Mouse (Mus musculus) liver, postnatal 0 days (tissue): Measurements from ENCODE around the gene Fgf14. TPM values are rescaled to one million over a fixed set of nuclear protein-coding genes. Genes with fewer than 3 reads are reported as not detected.

Source experiments
- ATAC-seq: fragments of 200-750 bp; cut with Nextera tagmentation; 2 replicates; pipeline ENCODE4 v1.8.0; 2017; ENCODE audit warnings: mild to moderate bottlenecking, moderate library complexity
- DNase-seq: peaks from one replicate; pipeline ENCODE4 v3.0.0-alpha.2; 2016
- H3K27ac ChIP-seq: fragments of 300-500 bp; sonication (generic); 2 replicates; pipeline ENCODE4 v1.5.1; 2014; ENCODE audit warnings: antibody characterized with exemption, moderate library complexity, mild to moderate bottlenecking, low read depth
- H3K27me3 ChIP-seq: fragments of 300-500 bp; sonication (generic); 2 replicates; pipeline ENCODE4 v1.6.1; 2014; ENCODE audit warnings: low read length, control low read depth, mixed read lengths; ENCODE audit not compliant: insufficient read depth
- H3K36me3 ChIP-seq: fragments of 300-500 bp; sonication (generic); replicated peaks from 2 replicates; pipeline ENCODE4 v1.6.1; 2014; ENCODE audit warnings: mild to moderate bottlenecking, control low read depth, low read length, moderate library complexity, mixed read lengths; ENCODE audit not compliant: insufficient read depth
- H3K4me1 ChIP-seq: fragments of 300-500 bp; sonication (generic); 2 replicates; pipeline ENCODE4 v1.6.1; 2014; ENCODE audit warnings: antibody characterized with exemption, mild to moderate bottlenecking, control low read depth; ENCODE audit not compliant: insufficient read depth
- H3K4me2 ChIP-seq: fragments of 300-500 bp; sonication (generic); 2 replicates; pipeline ENCODE4 v1.6.1; 2014; ENCODE audit warnings: low read depth, mild to moderate bottlenecking, low read length, moderate library complexity, mixed read lengths
- H3K4me3 ChIP-seq: fragments of 300-500 bp; sonication (generic); 2 replicates; pipeline ENCODE4 v1.5.1; 2014; ENCODE audit warnings: low read depth, low read length
- H3K9ac ChIP-seq: fragments of 300-500 bp; sonication (generic); replicated peaks from 2 replicates; pipeline ENCODE4 v1.6.1; 2014; ENCODE audit warnings: mild to moderate bottlenecking, moderate library complexity
- H3K9me3 ChIP-seq: fragments of 300-500 bp; sonication (generic); 2 replicates; pipeline ENCODE4 v1.6.1; 2016; ENCODE audit warnings: mild to moderate bottlenecking, control low read depth, low read length, mixed read lengths
- CTCF ChIP-seq: sonication (generic); IDR thresholded peaks from 2 replicates; pipeline ENCODE4 v1.5.1; 2016; ENCODE audit warnings: antibody characterized with exemption, low read depth
- EP300 ChIP-seq: IDR thresholded peaks from 2 replicates; pipeline ENCODE4 v1.6.1; 2016; ENCODE audit warnings: antibody characterized with exemption, low read depth, mild to moderate bottlenecking
- WGBS: fragments of 180-500 bp; shearing (Covaris S2); extraction: QIAGEN DNeasy Blood & Tissue Kit; methylation state at CpG from one replicate; pipeline ENCODE4 v1.1.7; 2014; ENCODE audit not compliant: insufficient replicate concordance; 5-methylcytosine and 5-hydroxymethylcytosine counted together
- polyA plus RNA-seq: library from polyadenylated mRNA; unstranded; fragments of >200 nt; fragmentation: Nextera tagmentation; extraction: Ambion mirVana; gene quantifications from 2 replicates; pipeline ENCODE4 v1.2.1, GENCODE M21; 2015

Fgf14 gene
- polyA plus RNA-seq, 1 experiment from 2014 or later = not detected

- H3K36me3 ChIP-seq = no peaks in the 10 kb centered on the region
- no peaks in the 10 kb centered on the region for H3K27me3 ChIP-seq
- no peak overlapping the region for H3K27ac ChIP-seq
- DNase-seq (no peak), ATAC-seq (no peak)
- no peaks in the 10 kb centered on the region for H3K4me1 ChIP-seq
- no peak overlapping the region for H3K9ac ChIP-seq
- no peak overlapping the region for H3K4me3 ChIP-seq
- no peak for TF ChIP-seq CTCF
- no peak for TF ChIP-seq EP300
- H3K4me2 ChIP-seq = no peak overlapping the region
- no peaks in the 10 kb centered on the region for H3K9me3 ChIP-seq
These were observed 389.9 kb downstream of the Fgf14 start for GRCm38 (mm10) chr14:124287027-124287426.

- Histone ChIP-seq H3K9me3 (no peaks in the 10 kb centered on the region), H3K9ac (no peak overlapping the region), H3K4me1 (no peaks in the 10 kb centered on the region), H3K27ac (no peak overlapping the region), H3K27me3 (no peaks in the 10 kb centered on the region), H3K4me2 (no peak overlapping the region), H3K4me3 (no peak overlapping the region), H3K36me3 (no peaks in the 10 kb centered on the region)
- ATAC-seq = no peak
- DNase-seq = no peak
- TF ChIP-seq CTCF (no peak), EP300 (no peak)
These were observed 398.5 kb downstream of the Fgf14 start for GRCm38 (mm10) chr14:124278384-124278944.

- no peaks in the 10 kb centered on the region for H3K9me3 ChIP-seq
- no peaks in the 10 kb centered on the region for H3K27me3 ChIP-seq
- no peak overlapping the region for H3K27ac ChIP-seq
- ATAC-seq (no peak), DNase-seq (no peak)
- TF ChIP-seq CTCF = no peak
- no peak for TF ChIP-seq EP300
- no peak overlapping the region for H3K9ac ChIP-seq
- no peaks in the 10 kb centered on the region for H3K4me1 ChIP-seq
- H3K36me3 ChIP-seq = no peaks in the 10 kb centered on the region
- H3K4me2 ChIP-seq = no peak overlapping the region
- no peak overlapping the region for H3K4me3 ChIP-seq
These were observed 409.9 kb downstream of the Fgf14 start for GRCm38 (mm10) chr14:124266977-124267376.

GRCm38 (mm10) chr14:124264541-124265059 is 412.3 kb downstream of the Fgf14 start:
- H3K36me3 ChIP-seq = no peaks in the 10 kb centered on the region
- WGBS = 43% methylated on average over 2 of the region's 2 CpGs
- TF ChIP-seq EP300 (no peak), CTCF (no peak)
- no peak overlapping the region for H3K27ac ChIP-seq
- H3K27me3 ChIP-seq = no peaks in the 10 kb centered on the region
- no peak overlapping the region for H3K9ac ChIP-seq
- ATAC-seq = no peak
- H3K4me1 ChIP-seq = no peaks in the 10 kb centered on the region
- no peak overlapping the region for H3K4me2 ChIP-seq
- no peak overlapping the region for H3K4me3 ChIP-seq
- DNase-seq = no peak
- no peaks in the 10 kb centered on the region for H3K9me3 ChIP-seq

GRCm38 (mm10) chr14:124263199-124263598 is 413.7 kb downstream of the Fgf14 start:
- Histone ChIP-seq H3K27me3 (no peaks in the 10 kb centered on the region), H3K36me3 (no peaks in the 10 kb centered on the region), H3K4me3 (no peak overlapping the region), H3K4me2 (no peak overlapping the region), H3K9ac (no peak overlapping the region), H3K9me3 (no peaks in the 10 kb centered on the region), H3K4me1 (no peaks in the 10 kb centered on the region), H3K27ac (no peak overlapping the region)
- ATAC-seq = no peak
- no peak for DNase-seq
- TF ChIP-seq CTCF = no peak
- TF ChIP-seq EP300 = no peak

- no peak overlapping the region for H3K27ac ChIP-seq
- H3K36me3 ChIP-seq = no peaks in the 10 kb centered on the region
- no peak overlapping the region for H3K4me2 ChIP-seq
- no peak overlapping the region for H3K9ac ChIP-seq
- H3K9me3 ChIP-seq = no peaks in the 10 kb centered on the region
- ATAC-seq (no peak), DNase-seq (no peak)
- TF ChIP-seq CTCF = no peak
- TF ChIP-seq EP300 = no peak
- H3K27me3 ChIP-seq = no peaks in the 10 kb centered on the region
- 43% methylated on average over 1 of the region's 1 CpGs for WGBS
- no peaks in the 10 kb centered on the region for H3K4me1 ChIP-seq
- no peak overlapping the region for H3K4me3 ChIP-seq
These were observed 429.4 kb downstream of the Fgf14 start for GRCm38 (mm10) chr14:124247517-124247916.

GRCm38 (mm10) chr14:124223445-124223844 is 453.5 kb downstream of the Fgf14 start:
- 58% methylated on average over 2 of the region's 2 CpGs for WGBS

More at GRCm38 (mm10) chr14:124223445-124223844, 453.5 kb downstream of the Fgf14 start:
- H3K9me3 ChIP-seq = no peaks in the 10 kb centered on the region
- no peak overlapping the region for H3K27ac ChIP-seq
- TF ChIP-seq EP300 = no peak
- TF ChIP-seq CTCF = no peak
- DNase-seq = no peak
- H3K4me2 ChIP-seq = no peak overlapping the region
- ATAC-seq = no peak
- H3K4me3 ChIP-seq = no peak overlapping the region
- H3K27me3 ChIP-seq = no peaks in the 10 kb centered on the region
- no peaks in the 10 kb centered on the region for H3K36me3 ChIP-seq
- H3K4me1 ChIP-seq = no peaks in the 10 kb centered on the region
- no peak overlapping the region for H3K9ac ChIP-seq
